Mouse (Mus musculus) thymus, adult 2 months (tissue): Measurements from ENCODE around the gene Polr2c. TPM values are rescaled to one million over a fixed set of nuclear protein-coding genes. Genes with fewer than 3 reads are reported as not detected.

Experiments used
- DNase-seq: peaks from one replicate; pipeline ENCODE4 v3.0.0; 2021
- H3K27ac ChIP-seq: fragments of 200-500 bp; 2 replicates; pipeline ENCODE4 v1.5.1; 2012; ENCODE audit warnings: low read length, control low read depth; ENCODE audit not compliant: control insufficient read depth, insufficient read depth
- H3K27me3 ChIP-seq: fragments of 200-500 bp; 2 replicates; pipeline ENCODE4 v1.6.1; 2012; ENCODE audit warnings: mild to moderate bottlenecking, low read length, moderate library complexity, mixed read lengths; ENCODE audit not compliant: control insufficient read depth, insufficient read depth
- H3K36me3 ChIP-seq: fragments of 200-500 bp; 2 replicates; pipeline ENCODE4 v1.6.1; 2012; ENCODE audit warnings: mild to moderate bottlenecking, low read length, moderate library complexity; ENCODE audit not compliant: control insufficient read depth, insufficient read depth
- H3K4me1 ChIP-seq: fragments of 200-500 bp; replicated peaks from 2 replicates; pipeline ENCODE4 v1.6.1; 2012; ENCODE audit warnings: low read length; ENCODE audit not compliant: control insufficient read depth, insufficient read depth
- H3K4me3 ChIP-seq: fragments of 200-500 bp; 2 replicates; pipeline ENCODE4 v1.5.1; 2012; ENCODE audit warnings: mild to moderate bottlenecking, low read length, control low read depth, moderate library complexity; ENCODE audit not compliant: control insufficient read depth, insufficient read depth
- CTCF ChIP-seq: fragments of 200-500 bp; IDR thresholded peaks from 2 replicates; pipeline ENCODE4 v1.5.1; 2012; ENCODE audit warnings: mild to moderate bottlenecking, control low read depth, low read length, moderate library complexity, borderline replicate concordance; ENCODE audit not compliant: control insufficient read depth, poor library complexity, insufficient read depth; ENCODE audit errors: extremely low read depth
- POLR2A ChIP-seq: fragments of 200-500 bp; IDR thresholded peaks from 2 replicates; pipeline ENCODE4 v1.6.1; 2012; ENCODE audit warnings: mild to moderate bottlenecking, low read length, control low read depth, moderate library complexity; ENCODE audit not compliant: control insufficient read depth, poor library complexity, insufficient read depth; ENCODE audit errors: extremely low read depth
- WGBS: fragments of 180-500 bp; shearing (Covaris S2); methylation state at CpG from one replicate; pipeline ENCODE4 v1.1.7; 2018; 5-methylcytosine and 5-hydroxymethylcytosine counted together
- polyA plus RNA-seq: library from polyadenylated mRNA; depleted of rRNA; stranded (reverse); fragments of >200 nt; gene quantifications from 2 replicates; pipeline ENCODE4 v1.2.3, GENCODE M21; 2012; rRNA removed

Polr2c gene
- polyA plus RNA-seq: 146 and 160 TPM in 2 replicates

DNA sequence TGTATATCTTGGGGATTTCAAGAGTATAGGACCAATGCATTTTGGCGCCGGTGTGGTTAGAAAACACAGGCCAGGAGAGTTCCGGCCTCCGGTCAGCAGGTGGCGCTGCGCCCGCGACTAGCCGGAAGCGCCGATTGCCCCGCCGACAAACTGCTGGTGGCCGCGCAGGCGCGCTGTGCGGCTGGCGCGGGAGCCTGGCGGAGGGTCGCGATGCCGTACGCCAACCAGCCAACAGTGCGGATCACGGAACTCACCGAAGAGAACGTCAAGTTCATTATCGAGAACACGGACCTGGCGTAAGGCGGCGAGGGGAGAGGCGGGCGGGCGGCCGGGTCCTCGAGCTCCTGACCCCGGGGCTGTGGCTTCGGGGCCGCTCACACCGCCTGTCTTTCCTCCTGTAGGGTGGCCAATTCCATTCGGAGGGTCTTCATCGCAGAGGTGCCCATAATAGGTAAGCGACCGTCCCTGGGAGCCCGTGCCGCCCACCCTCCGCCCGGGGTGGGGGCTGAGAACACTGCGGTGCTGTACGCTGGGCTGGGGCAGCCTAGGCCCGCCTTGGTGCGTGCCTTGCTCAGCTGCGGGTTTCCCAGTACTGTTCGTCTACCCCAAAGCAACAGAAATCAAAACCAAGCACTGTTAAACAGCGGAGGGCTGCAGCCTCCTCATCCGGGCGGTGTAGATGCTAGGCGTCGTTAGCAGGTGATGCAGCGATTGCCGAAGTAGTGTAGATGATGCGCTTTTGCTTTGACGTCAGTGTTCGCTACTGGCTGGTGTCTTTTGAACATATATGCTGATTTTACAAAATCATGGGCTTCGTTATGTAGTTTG is at the start of gene Polr2c:
Polr2c (plus strand) TSS at position 105 of the 828 bp plus-strand sequence.
- H3K36me3 ChIP-seq: peaks cover 12% of the 10 kb centered on the region
- under 1% methylated on average over 68 of the region's 68 CpGs for whole genome bisulfite sequencing
- TF ChIP-seq POLR2A (peak; percentile 42; the same call in 1 of the 2 replicates), CTCF (peak; percentile 95)
- H3K27me3 ChIP-seq: no peaks in the 10 kb centered on the region
- no peaks in the 10 kb centered on the region for H3K4me1 ChIP-seq
- no peak within 1 kb of the TSS for H3K27ac ChIP-seq
- peak within 1 kb of the TSS; percentile 71 for H3K4me3 ChIP-seq
- DNase-seq: peak; percentile 93

DNA sequence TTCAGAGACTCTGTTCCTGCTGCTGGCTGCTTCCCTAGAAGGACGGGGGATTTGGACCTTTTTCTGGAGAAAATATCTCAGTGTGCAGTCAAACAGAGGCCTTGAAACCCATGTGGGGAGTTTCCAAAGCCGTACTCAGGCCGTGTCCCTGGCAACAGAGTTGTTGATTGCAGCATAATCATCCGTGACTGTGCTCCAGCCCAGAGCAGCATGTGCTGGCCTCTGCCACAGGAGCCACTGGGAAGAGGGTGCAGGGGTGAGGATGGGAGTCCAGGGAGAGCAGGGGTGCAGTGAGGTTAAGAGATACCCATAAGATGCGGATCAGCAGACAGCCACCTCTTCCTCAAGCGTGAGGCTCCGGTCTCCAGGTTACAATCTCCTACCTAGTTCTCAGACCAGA is 49.7 kb upstream of the Polr2c start:
- Histone ChIP-seq H3K4me1 (peaks cover 2% of the 10 kb centered on the region; the same call in 1 of the 2 replicates), H3K27ac (no peak overlapping the region), H3K27me3 (no peaks in the 10 kb centered on the region), H3K36me3 (no peaks in the 10 kb centered on the region), H3K4me3 (no peak overlapping the region)
- no peak for DNase-seq
- 90% methylated on average over 7 of the region's 7 CpGs for WGBS
- TF ChIP-seq POLR2A (no peak), CTCF (no peak)

DNA sequence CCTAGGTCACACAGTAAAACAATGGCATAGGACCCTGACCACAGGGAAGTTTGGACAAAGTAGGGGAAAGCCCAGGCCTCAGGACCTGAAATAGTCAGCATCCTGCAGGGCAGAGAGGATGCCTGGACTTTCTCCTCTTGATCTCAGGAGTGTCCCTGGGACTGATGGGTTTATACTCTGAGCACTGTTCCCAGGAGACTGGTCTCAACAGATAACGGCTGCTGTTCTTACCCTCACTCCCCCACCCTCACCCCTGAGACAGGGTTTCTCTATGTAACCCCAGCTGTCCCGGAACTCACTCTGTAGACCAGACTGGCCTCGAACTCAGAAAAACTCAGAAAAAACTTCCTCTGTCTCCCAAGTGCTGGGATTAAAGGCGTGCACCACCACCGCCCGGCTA is 48.9 kb upstream of the Polr2c start:
- TF ChIP-seq CTCF (no peak), POLR2A (no peak)
- no peak for DNase-seq
- Histone ChIP-seq H3K4me1 (no peaks in the 10 kb centered on the region), H3K36me3 (no peaks in the 10 kb centered on the region), H3K4me3 (no peak overlapping the region), H3K27me3 (no peaks in the 10 kb centered on the region), H3K27ac (no peak overlapping the region)
- 93% methylated on average over 6 of the region's 6 CpGs for WGBS

DNA sequence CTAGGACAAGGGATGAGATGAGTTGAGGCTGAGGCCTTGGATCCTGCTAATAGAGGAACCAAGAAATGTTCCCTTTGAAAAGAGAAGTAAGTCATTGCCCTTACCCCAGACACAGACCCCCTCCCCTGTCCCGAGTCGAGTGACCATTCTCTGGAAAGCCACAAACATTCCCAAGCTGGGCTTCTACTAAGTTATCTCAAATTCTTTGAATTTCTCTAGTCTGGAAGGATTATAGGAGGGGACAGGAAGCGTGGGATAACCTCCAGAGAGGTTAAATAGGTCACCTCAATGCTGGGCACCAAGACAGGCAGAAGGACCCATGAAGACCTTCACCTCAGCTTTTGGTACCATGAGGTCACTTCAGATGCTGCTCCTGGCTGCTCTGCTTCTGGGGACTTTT is 47.1 kb upstream of the Polr2c start, which contains the start of gene Ccl17:
Ccl17 (plus strand) TSS at position 301 of the 400 bp plus-strand sequence.
- 81% methylated on average over 3 of the region's 3 CpGs for WGBS
- H3K4me1 ChIP-seq: no peaks in the 10 kb centered on the region
- TF ChIP-seq CTCF (no peak), POLR2A (no peak)
- no peak within 1 kb of the TSS for H3K4me3 ChIP-seq
- no peak for DNase-seq
- no peaks in the 10 kb centered on the region for H3K36me3 ChIP-seq
- H3K27me3 ChIP-seq: no peaks in the 10 kb centered on the region
- no peak within 1 kb of the TSS for H3K27ac ChIP-seq

DNA sequence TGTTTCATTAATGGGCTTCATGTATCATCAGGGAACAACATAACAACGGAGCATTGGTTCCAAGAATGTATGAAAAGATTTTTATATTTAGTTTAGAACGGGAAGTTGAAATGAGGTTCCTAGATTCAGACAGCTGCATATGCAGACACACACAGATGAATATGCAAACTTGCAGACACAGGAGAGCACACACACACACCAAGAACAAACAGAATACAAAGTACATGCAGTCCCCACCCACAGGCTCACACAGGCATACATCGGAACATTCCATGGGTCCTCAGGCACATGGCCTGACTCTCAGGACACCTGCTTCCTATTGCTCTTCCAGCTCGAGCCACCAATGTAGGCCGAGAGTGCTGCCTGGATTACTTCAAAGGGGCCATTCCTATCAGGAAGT is 46.4 kb upstream of the Polr2c start:
- 90% methylated on average over 5 of the region's 5 CpGs for WGBS
- no peaks in the 10 kb centered on the region for H3K36me3 ChIP-seq
- no peak for TF ChIP-seq POLR2A
- no peak for TF ChIP-seq CTCF
- H3K4me3 ChIP-seq: no peak overlapping the region
- no peak for DNase-seq
- H3K4me1 ChIP-seq: no peaks in the 10 kb centered on the region
- H3K27me3 ChIP-seq: no peaks in the 10 kb centered on the region
- H3K27ac ChIP-seq: no peak overlapping the region

DNA sequence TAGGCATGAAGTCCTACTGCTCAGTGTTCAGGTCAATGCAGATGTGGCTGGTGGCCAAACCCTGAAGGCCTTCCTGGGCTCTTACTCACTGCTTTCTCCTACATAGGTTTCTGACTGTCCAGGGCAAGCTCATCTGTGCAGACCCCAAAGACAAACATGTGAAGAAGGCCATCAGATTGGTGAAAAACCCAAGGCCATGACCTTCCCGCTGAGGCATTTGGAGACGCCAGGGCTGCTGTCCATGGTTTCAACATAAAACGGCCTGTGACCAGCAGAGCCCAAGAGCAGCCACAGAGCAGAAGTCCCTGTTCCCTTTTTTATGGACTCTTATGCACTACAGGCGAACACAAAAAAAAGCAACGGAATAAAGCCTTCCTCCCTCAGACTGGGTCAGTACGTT is 45.6 kb upstream of the Polr2c start:
- Histone ChIP-seq H3K36me3 (no peaks in the 10 kb centered on the region), H3K4me3 (no peak overlapping the region), H3K4me1 (no peaks in the 10 kb centered on the region), H3K27ac (no peak overlapping the region), H3K27me3 (no peaks in the 10 kb centered on the region)
- no peak for DNase-seq
- WGBS: 79% methylated on average over 6 of the region's 6 CpGs
- no peak for TF ChIP-seq POLR2A
- TF ChIP-seq CTCF: no peak

DNA sequence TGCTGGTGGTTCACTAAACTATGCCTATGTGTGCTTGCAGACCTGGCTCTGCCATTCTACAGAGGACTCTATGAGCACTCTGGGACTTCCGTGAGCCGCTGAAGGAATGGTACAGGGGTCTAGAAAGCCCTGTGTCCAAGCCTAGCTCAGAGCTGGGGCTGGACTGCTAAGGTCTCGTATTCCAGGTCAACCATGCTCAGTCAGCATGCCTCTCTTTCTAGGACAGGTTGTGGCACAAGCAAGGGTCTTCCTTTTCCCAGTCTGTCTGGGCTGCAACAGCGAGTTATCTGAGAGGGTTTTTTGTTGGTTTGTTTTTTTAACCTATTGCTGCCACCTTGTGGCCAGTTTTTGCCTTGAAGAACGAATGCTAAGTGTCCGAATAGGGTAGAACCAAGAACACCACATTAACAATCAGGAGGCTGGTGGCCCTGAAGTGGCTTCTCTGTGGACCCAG is 44.6 kb upstream of the Polr2c start:
- DNase-seq: peak; percentile 76
- Histone ChIP-seq H3K36me3 (no peaks in the 10 kb centered on the region), H3K4me1 (no peaks in the 10 kb centered on the region), H3K27ac (no peak overlapping the region), H3K27me3 (no peaks in the 10 kb centered on the region), H3K4me3 (no peak overlapping the region)
- no peak for TF ChIP-seq CTCF
- TF ChIP-seq POLR2A: no peak
- 33% methylated on average over 6 of the region's 6 CpGs for WGBS
